Mouse (Mus musculus): Measurements from ENCODE around the gene Epp13.
"Not testable (repeated sequence)": the region's sequence is repeated elsewhere in the genome, so short reads cannot be mapped to it uniquely, and the experiment has no call there.

Gene Epp13

DNA sequence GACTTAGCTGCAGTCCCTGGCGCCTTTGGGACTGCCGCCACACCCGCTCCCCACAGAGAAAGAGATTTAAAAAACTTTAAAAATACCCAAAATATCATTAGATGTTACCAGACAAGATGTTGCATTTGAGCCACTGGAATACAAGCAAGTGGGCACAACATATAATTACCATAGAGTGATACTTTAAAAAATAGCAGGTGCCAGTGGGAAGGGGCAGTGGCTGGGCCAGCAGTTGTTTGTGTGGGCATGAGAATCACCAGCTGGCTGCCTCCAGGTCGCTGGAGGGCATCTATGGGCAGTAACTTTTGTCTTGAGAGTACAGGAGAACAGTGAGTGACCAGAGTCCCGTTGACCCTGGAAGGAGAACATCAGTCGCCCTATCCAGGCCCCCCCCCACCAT lies at the start of gene Epp13:
Gene Epp13 (plus strand): TSS at position 301 of the 400 bp plus-strand sequence.
- no peak for DNase-seq (ENCODE audit: low spot score in 2 of 2)

DNA sequence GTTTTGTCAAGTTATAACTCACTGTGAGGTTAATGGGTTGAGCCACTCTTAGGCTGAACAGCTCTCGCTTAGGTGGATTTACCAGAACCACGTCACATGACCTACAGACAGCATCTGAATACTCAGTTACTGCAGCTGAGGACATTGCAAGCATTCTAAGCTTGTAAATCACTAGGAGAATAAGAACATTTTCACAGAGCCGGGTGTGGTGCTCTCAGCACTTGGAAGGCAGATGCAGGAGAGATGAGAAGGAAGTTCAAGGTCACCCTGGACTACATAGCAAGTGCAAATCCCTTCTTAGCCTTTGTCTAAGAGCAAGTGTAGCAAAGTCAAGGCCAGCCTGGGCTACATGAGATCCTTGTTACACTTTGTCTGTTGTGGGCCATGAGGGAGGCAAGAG lies 48.3 kb upstream of the Epp13 start:
- DNase-seq (ENCODE audit: low spot score in 2 of 2): no peak

DNA sequence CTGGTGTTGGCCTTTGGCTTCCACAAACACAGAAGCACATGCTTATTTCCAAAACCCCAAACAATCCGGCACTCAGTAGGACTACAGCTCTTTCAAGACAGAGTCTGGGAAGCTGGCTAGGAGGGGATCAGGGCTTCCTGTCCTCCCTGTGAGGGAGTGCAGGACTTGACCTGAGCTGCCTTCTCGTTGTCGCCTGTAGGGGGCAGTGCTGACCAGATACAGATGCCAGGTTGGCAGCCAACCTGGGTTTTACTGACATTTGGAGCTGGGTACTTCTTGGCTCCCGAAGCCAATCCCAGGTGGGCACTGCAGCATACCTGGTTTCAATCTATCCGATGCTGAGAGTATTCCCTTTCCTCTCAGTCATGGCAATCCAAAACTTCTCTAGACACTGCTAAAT lies 39.4 kb upstream of the Epp13 start:
- no peak for DNase-seq (ENCODE audit: low spot score in 2 of 2)

DNA sequence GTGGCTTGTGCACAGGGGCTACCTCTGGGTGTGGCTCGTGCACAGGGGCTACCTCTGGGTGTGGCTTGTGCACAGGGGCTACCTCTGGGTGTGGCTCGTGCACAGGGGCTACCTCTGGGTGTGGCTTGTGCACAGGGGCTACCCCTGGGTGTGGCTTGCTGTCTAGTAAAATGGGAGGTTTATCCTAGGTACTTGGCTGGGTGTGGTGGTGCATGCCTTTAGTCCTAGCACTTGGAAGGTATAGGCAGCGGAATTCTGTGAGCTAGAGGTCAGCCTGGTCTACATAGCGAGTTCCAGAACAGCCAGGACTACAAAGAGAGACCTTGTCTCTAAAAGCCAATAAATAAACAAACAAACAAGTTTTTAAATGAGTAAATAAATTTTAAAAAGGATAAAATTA lies 37.8 kb upstream of the Epp13 start:
- DNase-seq (ENCODE audit: low spot score in 2 of 2): not testable (repeated sequence)

DNA sequence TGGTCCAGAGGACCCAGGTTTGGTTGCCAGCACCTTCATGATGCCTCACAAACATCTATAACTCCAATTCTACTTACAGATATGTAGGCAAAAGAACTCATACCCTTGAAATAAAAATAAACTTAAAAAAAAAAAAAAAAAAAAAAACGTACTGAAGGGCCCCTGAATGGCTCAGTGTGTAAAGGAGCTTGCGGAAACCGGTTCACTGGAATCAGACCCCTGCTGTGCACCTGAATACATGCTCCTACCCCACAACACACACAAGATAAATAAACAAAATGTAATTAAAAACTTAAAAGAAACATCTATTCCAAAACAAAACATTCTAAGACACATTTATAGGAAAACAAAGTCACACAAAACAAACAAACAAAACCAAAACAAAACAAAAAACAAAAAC lies 32.4 kb upstream of the Epp13 start:
- no peak for DNase-seq (ENCODE audit: low spot score in 2 of 2)

DNA sequence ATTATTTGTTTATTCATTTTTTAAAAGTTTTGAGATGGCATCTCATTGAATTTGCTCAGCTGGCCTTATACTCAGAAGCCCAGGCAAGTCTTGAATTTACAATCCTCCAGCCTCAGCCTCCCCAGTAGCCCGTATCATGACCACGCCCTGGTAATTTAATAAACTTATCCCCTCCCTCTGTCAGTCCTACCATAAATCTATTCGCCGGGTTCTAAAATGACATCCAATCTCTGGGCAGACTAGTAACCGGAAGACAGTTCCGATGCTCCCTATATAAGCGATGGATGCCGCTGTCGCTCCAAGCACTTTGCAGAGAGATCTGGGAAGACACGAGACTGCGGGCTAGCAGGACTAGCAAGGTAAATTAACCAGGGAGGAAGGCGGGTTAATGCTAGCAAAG lies 30.5 kb upstream of the Epp13 start, which contains the start of gene Zscan5b:
Gene Zscan5b (plus strand): TSS at position 301 of the 400 bp plus-strand sequence.
- DNase-seq (ENCODE audit: low spot score in 2 of 2): no peak

DNA sequence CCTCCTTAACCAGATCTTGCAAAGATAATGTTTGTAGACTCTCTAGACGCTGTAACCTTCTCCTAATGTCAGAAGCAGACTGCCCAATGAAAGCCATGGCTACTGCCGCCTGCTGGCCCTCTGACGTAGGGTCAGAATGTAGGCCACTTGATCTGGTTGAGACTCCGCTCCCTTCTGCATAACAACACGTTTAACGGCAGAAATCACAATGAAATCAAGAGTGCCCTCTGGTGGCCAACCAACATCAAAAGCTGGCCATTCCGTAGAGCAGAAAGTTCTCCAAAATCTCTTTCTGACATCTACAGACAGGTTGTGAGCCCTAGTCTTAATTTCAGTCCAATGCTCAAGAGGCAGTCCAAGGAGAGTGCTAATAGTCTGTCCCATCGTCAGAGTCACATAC lies 24.0 kb upstream of the Epp13 start:
- DNase-seq (ENCODE audit: low spot score in 2 of 2): not testable (repeated sequence)

DNA sequence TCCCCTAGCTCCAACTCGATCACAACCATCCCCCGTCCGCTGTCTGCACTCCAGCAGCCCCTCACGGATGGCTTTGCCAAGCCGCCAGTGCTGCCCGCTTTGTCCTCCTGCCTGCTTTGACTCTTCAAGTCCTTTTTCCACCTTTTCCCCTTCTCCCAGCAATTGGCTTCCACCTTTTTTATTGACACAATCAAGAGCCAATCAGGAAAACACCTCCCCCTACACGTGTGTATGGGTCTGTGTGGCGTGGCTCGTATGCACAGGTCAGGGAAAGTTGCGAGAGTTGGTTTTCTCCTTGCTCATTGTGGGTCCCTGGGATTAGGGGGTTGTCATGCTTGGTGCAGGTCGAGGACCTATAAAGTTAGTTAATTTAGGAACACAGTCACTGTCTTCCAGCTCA lies 12.7 kb upstream of the Epp13 start:
- no peak for DNase-seq (ENCODE audit: low spot score in 2 of 2)

DNA sequence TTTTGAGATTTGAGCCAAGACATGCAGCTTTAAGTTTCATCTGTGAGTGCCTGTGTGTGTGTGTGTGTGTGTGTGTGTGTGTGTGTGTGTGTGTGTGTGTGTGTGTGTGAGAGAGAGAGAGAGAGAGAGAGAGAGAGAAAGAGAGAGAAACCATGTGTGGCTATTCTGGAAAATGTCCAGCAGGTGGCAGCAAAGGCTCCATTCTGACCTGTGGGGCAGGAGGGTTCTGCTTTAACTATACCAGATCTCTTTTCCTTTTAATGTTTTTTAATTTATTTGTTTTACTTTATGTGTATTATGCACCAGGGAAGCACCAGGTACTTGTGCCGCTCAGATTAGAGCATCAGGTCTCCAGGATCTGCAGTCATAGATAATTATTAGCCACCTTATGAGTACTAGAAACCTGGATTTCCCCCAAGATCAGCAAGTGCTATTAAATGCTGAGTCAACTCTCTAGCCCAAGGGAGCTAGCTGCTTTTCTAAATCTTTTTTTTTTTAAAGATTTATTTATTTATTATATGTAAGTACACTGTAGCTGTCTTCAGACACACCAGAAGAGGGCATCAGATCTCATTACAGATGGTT lies 11.6 kb upstream of the Epp13 start:
- not testable (repeated sequence) for DNase-seq (ENCODE audit: low spot score in 2 of 2)

DNA sequence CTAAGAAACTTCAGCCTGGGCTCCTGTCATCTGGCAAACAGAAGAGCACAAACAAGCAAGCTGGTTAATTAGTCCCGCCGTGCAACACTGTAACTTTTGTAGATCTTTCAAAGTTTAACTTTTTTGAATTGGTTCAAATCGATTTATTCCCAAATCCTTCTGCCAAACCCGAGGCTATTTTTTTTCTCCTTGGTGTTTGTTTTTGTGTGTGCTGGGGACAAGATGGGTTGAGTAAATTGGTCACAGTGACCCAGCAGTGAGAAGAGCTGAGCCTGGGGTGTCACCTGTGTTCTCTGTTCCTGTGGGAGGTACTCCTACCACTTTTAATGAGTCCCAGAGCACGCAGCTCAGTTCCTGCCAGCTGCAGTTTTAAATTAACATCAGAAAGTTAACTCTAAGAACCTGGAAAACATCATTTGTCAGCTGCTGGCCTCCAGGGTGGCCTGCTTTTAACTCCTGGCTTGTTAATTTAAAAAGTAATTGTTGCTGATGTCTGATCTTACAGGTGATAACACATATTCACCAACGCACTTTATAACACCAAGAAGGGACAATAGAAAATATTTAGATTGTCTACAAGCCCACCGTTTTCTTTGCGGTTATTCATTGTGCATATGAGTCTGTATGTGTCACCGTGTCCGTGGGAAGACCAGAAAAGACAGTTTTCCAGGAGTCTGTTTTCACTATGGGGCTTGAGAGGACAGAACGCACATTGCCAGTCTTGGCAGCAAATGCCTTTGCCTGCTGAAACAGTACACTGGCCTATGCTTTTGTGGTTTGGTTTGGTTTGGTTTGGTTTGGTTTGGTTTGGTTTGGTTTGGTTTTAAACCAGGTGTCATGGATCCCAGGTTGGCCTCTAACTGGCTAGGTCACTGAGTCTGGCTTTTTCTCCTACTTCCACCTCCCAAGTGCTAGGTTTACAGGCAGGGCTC lies 7.9 kb upstream of the Epp13 start:
- DNase-seq (ENCODE audit: low spot score in 2 of 2): no peak

DNA sequence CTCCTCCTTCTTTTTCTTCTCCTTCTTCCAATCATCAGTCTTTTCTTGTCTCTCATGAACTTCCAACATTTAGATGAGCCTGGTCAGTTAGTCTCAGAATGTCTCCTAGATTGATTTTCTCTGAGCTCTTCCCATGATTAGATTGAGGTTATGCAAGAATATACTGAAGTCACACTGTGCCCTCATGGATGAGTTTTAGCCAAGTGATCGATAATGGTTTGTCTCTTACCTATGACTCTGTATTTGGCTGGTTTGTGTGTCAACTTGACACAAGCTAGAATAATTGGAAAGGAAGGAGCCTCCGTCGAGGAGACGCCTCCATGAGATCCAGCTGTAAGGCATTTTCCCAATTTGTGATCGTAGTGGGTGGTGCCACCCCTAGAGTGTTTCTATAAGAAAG lies 1.9 kb downstream of the Epp13 start:
- DNase-seq (ENCODE audit: low spot score in 2 of 2): no peak

DNA sequence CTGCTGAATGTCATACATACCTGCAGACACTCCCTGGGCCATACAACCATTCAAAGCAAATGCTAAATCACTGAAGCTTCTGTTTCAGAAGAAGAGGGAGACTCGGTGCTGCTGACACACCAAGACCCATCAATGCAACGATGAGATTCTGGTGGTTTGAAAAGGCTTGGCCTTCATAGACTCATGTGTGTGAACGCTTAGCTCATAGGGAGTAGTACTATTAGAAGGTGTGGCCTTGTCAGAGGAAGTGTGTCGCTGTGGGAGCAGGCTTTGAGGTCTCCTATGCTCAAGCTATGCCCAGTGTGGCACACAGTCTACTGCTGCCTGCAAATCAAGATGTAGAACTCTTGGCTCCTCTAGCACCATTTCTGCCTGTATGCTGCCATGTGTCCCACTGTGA lies 4.9 kb downstream of the Epp13 start:
- no peak for DNase-seq (ENCODE audit: low spot score in 2 of 2)

DNA sequence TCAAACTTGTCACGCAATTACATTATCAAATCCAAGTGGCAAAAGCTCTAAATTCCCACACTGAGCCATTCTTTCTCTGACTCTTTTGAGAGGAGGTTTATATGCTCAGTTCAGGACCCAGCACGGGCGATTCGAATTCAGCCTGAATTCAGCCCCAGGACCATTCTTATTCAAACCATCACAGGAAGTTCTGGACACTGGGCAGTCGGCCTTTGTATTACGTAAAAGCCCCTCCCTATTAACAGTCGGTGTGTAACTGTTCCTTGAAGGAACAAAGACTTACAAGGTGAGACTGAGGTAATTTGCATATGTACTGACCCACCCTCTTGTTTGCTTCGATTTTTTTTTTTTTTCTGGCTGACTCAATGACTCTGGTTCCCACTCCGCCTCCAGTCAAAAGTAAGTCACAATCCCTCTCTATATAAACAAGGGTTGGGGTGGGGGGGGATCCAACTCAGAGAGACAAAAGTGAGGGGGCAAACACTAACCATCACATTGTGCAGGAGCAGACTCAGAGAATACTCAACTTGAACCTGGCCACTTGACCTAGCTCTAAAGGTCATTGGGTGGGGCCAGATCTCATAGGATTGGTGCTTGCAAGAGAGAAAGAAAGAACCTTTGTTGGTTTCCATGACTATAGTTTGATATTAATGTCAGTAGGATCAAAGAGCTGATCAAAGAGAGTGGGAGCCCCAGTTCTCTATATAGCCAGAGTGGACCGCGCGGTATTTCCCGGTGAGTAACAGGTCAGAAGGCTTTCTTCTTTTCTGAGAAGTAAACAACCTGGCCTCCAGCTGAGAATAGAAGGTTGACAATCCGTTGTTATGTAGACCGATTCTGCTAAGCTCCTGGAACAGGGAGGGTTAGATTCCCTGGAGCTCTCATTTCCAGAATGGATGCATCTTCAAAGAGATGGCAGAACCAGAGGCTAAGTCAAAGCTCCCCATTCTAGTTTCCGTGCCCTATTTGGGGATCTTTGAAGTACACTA lies 6.0 kb downstream of the Epp13 start:
- no peak for DNase-seq (ENCODE audit: low spot score in 2 of 2)

DNA sequence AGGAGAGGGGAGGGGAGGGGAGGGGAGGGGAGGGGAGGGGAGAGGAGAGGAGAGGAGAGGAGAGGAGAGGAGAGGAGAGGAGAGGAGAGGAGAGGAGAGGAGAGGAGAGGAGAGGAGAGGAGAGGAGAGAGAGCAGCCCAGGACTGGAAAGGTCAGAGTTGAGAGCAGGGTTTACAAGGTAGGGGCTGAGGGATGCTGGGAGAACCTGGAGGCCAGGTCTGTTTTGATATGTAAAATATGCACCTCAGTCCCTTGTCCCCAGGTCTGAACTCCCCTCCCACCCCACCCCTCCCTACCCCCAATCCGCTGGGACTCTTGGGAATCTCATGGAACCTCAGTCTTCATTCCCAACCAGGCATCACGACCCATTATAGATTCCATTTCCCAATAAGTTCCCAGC lies 7.5 kb downstream of the Epp13 start:
- not testable (repeated sequence) for DNase-seq (ENCODE audit: low spot score in 2 of 2)

DNA sequence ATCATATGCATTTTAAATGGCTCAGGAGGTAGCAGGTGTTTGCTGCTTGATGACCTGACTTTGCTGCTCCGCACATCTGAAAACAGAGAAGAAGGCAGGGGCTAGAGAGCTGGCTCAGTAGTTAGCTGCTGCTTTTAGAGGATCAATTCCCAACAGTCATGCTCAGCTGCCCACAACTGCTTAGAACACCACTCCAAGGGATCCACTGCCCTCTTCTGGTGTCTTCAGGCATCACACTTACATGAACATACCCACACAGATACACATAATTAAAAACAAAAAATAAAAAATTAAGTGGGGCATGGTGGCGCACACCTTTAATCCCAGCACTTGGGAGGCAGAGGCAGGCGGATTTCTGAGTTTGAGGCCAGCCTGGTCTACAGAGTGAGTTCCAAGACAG lies 9.6 kb downstream of the Epp13 start:
- DNase-seq (ENCODE audit: low spot score in 2 of 2): no peak

DNA sequence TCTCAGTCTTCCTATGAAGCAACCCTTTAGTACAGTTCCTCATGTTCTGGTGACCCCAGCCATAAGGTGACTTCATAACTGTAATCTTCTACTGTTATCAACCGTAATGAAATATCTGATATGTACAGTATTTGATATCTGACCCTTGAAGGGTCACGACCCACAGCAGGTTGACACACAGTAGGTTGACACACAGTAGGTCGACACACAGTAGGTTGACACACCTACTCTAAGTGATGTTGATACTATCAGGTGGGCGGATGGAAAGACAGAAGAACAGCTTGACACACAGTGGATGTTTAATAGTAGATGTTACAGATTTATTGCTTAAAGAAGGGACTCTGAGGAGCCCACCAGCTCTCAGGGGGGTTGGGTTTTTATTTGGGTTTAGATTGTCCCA lies 10.5 kb downstream of the Epp13 start:
- no peak for DNase-seq (ENCODE audit: low spot score in 2 of 2)

DNA sequence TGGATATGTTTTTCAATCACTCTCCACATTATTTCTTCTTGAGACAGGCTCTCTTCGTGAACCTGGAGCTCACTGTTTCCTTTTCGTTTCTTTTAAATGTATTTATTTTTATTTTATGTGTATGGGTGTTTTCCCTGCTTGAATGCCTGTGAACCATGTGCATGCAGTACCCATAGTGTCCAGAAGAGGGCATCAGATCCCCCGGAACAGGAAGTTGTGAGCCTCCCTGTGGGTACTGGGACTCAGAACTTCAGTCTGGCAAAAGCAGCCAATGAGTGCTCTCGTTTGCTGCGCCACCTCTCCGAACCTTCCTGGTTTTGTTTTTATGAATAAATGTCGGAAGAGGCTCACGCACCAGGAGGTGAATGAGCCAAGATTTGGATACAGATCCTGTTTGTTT lies 13.2 kb downstream of the Epp13 start:
- DNase-seq (ENCODE audit: low spot score in 2 of 2): no peak

DNA sequence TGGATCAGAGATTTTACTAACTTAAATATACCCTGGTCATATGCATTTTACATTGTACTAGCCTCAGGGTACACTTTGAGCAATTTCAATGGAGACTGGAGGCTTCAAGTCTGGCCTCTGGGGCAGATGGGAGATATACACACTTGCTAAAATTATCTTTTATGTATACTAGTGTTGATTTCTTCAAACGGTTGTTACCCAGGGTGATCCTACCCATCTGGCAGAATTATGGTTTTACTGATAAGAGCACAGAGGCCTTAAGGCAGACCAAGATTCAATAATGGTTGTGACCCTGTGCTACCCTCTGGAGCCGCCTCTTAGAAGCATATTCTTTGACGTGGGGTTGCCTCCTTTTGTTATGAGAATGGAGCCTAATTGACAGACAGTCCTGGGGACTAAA lies 25.4 kb downstream of the Epp13 start:
- no peak for DNase-seq (ENCODE audit: low spot score in 2 of 2)

DNA sequence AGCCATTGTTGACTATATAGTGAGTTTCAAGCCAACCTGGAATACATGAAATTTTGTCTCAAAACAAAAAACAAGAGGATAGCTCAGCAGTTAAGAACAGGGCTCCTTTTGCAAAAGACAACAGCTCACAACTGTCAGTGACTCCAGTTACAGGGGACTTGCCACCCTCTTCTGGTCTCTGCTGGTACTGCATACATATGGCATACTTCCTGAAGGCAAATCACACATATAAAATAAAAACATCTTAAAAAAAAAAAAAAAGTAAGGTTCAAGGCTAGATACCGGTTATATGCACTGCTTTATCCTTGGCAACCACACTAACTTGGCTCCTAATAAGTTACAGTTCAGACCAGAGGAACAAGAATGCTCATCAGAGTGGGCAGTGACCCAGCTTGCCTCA lies 30.2 kb downstream of the Epp13 start:
- DNase-seq (ENCODE audit: low spot score in 2 of 2): peak; percentile 55 to 59

DNA sequence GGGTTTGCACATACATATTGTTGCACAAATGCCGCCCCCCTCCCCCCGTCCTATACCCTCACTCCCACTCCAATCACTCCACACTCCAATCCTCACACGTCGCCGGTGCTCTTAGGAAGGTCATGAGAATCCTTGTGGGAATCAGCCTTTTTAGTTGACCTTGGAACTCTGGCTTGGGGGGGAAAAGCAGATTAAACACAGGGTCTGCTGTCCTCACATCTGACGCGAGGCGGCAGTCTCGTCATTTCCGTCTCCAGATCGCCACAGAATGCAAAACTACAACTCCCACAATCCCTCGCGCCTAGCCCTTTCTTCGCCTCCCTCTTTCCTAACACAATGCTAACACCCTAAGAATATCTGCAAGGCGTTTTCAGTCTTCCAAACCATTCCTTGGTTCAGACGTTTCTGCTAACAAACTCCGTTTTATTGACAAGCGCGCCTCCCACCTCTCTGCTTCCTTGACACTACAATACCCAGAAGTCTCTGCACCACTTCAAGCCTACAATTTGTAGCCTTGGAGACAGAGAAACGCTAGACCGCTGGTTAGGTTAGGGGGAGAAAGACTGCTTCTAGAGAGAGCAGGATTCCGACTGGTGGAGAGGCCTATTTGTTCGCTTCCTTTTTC lies 31.1 kb downstream of the Epp13 start:
- peak; percentile 82 to 89 for DNase-seq (ENCODE audit: low spot score in 2 of 2)

DNA sequence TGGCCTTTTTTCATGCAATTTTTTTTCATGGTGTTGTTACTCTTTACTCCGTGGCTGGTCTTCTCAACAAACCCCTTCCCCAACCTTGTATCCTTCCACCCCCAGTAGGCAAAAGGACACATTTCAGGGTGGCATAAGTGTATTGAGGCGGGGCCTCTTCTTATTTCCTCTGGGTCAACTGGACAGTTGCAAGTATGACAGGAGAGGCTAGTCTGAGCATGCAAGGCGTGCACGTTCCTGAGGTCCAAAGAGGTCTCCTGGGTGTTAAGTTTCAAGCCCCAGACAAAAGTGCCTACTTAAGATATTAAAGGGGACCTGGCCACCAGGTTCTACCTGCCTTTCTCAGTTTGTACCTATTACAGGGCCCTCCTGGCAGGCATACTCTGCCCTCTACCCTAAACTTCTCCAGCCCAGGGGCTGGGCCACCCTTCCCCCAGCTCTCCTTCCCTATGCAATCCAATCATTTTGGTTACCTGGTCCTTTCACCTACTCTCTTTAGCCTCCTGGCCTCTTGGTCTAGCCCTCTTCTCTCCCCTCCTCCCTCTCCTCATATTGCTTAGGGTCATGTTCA lies 32.0 kb downstream of the Epp13 start:
- no peak for DNase-seq (ENCODE audit: low spot score in 2 of 2)
